Mouse (Mus musculus): ENCODE data around the gene Acads. TPM values are rescaled to one million over a fixed set of nuclear protein-coding genes. Genes with fewer than 3 reads are reported as not detected.

The Acads gene
- polyA plus RNA-seq, 1 experiment from 2014 or later = 16.0 TPM

- WGBS = 93% methylated on average over 3 of the region's 3 CpGs
- ATAC-seq (replicated peaks) = no peak
- H3K4me2 ChIP-seq = no peak overlapping the region
- no peaks in the 10 kb centered on the region for H3K9me3 ChIP-seq
- no peaks in the 10 kb centered on the region for H3K4me1 ChIP-seq
- no peaks in the 10 kb centered on the region for H3K27me3 ChIP-seq (replicated peaks)
- no peak overlapping the region for H3K27ac ChIP-seq
- peaks cover 38% of the 10 kb centered on the region for H3K36me3 ChIP-seq (replicated peaks)
- no peak overlapping the region for H3K4me3 ChIP-seq
- H3K9ac ChIP-seq = no peak overlapping the region
These were observed 28.2 kb upstream of the Acads start for GRCm38 (mm10) chr5:115147388-115147787.

DNA sequence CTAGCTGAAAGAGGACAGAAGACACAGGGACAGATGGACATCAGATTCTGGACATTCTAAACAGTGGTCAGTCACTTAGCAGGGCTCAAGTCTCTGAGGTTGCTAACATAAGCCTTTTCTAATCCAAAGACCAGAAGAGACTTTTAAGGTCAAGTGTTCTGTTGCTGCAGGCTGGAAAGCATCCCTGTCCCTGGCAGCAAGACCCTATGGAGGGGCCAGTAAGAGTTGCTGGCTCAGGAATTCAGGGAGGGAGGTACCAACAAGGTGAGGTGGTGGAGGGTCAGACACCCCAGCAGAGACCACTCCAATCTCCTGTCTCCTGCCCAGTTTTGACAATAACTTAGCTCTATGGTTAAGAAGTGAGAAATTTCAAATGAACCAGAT lies 27.6 kb upstream of the Acads start:
- H3K27me3 ChIP-seq (replicated peaks) = no peaks in the 10 kb centered on the region
- no peaks in the 10 kb centered on the region for H3K9me3 ChIP-seq
- peaks cover 38% of the 10 kb centered on the region for H3K36me3 ChIP-seq (replicated peaks)
- H3K4me2 ChIP-seq = no peak overlapping the region
- H3K27ac ChIP-seq = no peak overlapping the region
- H3K9ac ChIP-seq = no peak overlapping the region
- no peak overlapping the region for H3K4me3 ChIP-seq
- H3K4me1 ChIP-seq = no peaks in the 10 kb centered on the region
- no peak for ATAC-seq (replicated peaks)

GRCm38 (mm10) chr5:115145976-115146746 lies 27.0 kb upstream of the Acads start:
- H3K27me3 ChIP-seq (replicated peaks) = no peaks in the 10 kb centered on the region
- H3K4me1 ChIP-seq = no peaks in the 10 kb centered on the region
- H3K4me3 ChIP-seq = no peak overlapping the region
- H3K9ac ChIP-seq = no peak overlapping the region
- no peak for ATAC-seq (replicated peaks)
- no peak overlapping the region for H3K4me2 ChIP-seq
- H3K9me3 ChIP-seq = no peaks in the 10 kb centered on the region
- H3K36me3 ChIP-seq (replicated peaks) = peaks cover 38% of the 10 kb centered on the region
- no peak overlapping the region for H3K27ac ChIP-seq
- WGBS = 93% methylated on average over 6 of the region's 6 CpGs

GRCm38 (mm10) chr5:115145253-115145968 lies 26.3 kb upstream of the Acads start:
- Histone ChIP-seq H3K4me2 (no peak overlapping the region), H3K4me1 (no peaks in the 10 kb centered on the region), H3K36me3 (replicated peaks) (peaks cover 36% of the 10 kb centered on the region), H3K27ac (no peak overlapping the region), H3K27me3 (replicated peaks) (no peaks in the 10 kb centered on the region), H3K9me3 (no peaks in the 10 kb centered on the region), H3K4me3 (no peak overlapping the region), H3K9ac (no peak overlapping the region)
- WGBS = 82% methylated on average over 11 of the region's 11 CpGs
- no peak for ATAC-seq (replicated peaks)

- Histone ChIP-seq H3K36me3 (replicated peaks) (peaks cover 27% of the 10 kb centered on the region), H3K9ac (no peak overlapping the region), H3K4me3 (no peak overlapping the region), H3K27ac (no peak overlapping the region), H3K9me3 (no peaks in the 10 kb centered on the region), H3K4me1 (no peaks in the 10 kb centered on the region), H3K4me2 (no peak overlapping the region), H3K27me3 (replicated peaks) (no peaks in the 10 kb centered on the region)
- WGBS = 74% methylated on average over 6 of the region's 6 CpGs
- ATAC-seq (replicated peaks) = no peak
These were observed 25.3 kb upstream of the Acads start for GRCm38 (mm10) chr5:115144471-115144870.

GRCm38 (mm10) chr5:115143552-115143951 lies 24.4 kb upstream of the Acads start:
- H3K27me3 ChIP-seq (replicated peaks) = no peaks in the 10 kb centered on the region
- peaks cover 23% of the 10 kb centered on the region; the same call in 1 of the 2 replicates for H3K36me3 ChIP-seq (replicated peaks)
- no peak overlapping the region for H3K27ac ChIP-seq
- no peak for ATAC-seq (replicated peaks)
- H3K4me1 ChIP-seq = no peaks in the 10 kb centered on the region
- no peak overlapping the region for H3K4me3 ChIP-seq
- 70% methylated on average over 10 of the region's 10 CpGs for WGBS
- no peaks in the 10 kb centered on the region for H3K9me3 ChIP-seq
- no peak overlapping the region for H3K4me2 ChIP-seq
- no peak overlapping the region for H3K9ac ChIP-seq

- no peak overlapping the region for H3K27ac ChIP-seq
- no peaks in the 10 kb centered on the region for H3K9me3 ChIP-seq
- H3K36me3 ChIP-seq (replicated peaks) = peaks cover 14% of the 10 kb centered on the region; the same call in 1 of the 2 replicates
- ATAC-seq (replicated peaks) = no peak
- 89% methylated on average over 9 of the region's 9 CpGs for WGBS
- no peak overlapping the region for H3K4me3 ChIP-seq
- H3K4me2 ChIP-seq = no peak overlapping the region
- no peaks in the 10 kb centered on the region for H3K4me1 ChIP-seq
- H3K9ac ChIP-seq = no peak overlapping the region
- H3K27me3 ChIP-seq (replicated peaks) = no peaks in the 10 kb centered on the region
These were observed 23.1 kb upstream of the Acads start for GRCm38 (mm10) chr5:115142166-115142697.

DNA sequence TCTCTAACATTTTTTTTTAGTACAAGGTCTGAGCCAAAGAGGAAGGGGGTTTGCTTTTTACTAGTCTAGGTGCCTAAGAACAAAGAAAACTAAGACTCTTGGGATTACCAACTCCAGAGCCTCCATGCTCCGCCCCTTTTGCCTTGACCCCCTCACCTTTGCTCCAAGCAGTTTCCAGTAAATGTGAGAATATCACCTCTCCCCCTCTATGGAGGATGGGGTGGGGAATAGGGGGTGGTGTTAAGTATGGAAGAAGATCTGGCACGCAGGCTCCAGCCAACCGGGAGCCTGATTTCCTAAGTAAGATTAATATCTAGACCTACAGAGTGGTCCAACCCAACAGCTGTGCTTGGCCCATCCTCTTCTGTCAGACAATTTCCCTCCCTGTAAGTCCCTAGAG lies 21.6 kb upstream of the Acads start:
- ATAC-seq (replicated peaks) = no peak
- no peaks in the 10 kb centered on the region for H3K4me1 ChIP-seq
- H3K4me2 ChIP-seq = no peak overlapping the region
- H3K9ac ChIP-seq = no peak overlapping the region
- H3K9me3 ChIP-seq = no peaks in the 10 kb centered on the region
- WGBS = 81% methylated on average over 3 of the region's 3 CpGs
- H3K4me3 ChIP-seq = no peak overlapping the region
- no peak overlapping the region for H3K27ac ChIP-seq
- no peaks in the 10 kb centered on the region for H3K27me3 ChIP-seq (replicated peaks)
- 0 out of 2 replicates have a peak, but pooled peaks cover 2% of the 10 kb centered on the region for H3K36me3 ChIP-seq (replicated peaks)

- no peak overlapping the region for H3K27ac ChIP-seq
- no peak overlapping the region for H3K9ac ChIP-seq
- H3K4me2 ChIP-seq = no peak overlapping the region
- ATAC-seq (replicated peaks) = no peak
- no peak overlapping the region for H3K4me3 ChIP-seq
- H3K4me1 ChIP-seq = peaks cover 1% of the 10 kb centered on the region
- WGBS = 84% methylated on average over 4 of the region's 4 CpGs
- no peaks in the 10 kb centered on the region for H3K9me3 ChIP-seq
- no peaks in the 10 kb centered on the region for H3K36me3 ChIP-seq (replicated peaks)
- H3K27me3 ChIP-seq (replicated peaks) = no peaks in the 10 kb centered on the region
These were observed 20.0 kb upstream of the Acads start for GRCm38 (mm10) chr5:115139124-115139523.

- H3K9ac ChIP-seq = peak within 1 kb of the TSS; percentile 90
- no peaks in the 10 kb centered on the region; the same call in 1 of the 2 replicates for H3K36me3 ChIP-seq (replicated peaks)
- peaks cover 21% of the 10 kb centered on the region for H3K4me1 ChIP-seq
- H3K4me2 ChIP-seq = peak within 1 kb of the TSS; percentile 92
- ATAC-seq (replicated peaks) = peak; percentile 94
- H3K27me3 ChIP-seq (replicated peaks) = no peaks in the 10 kb centered on the region
- WGBS = under 1% methylated on average over 70 of the region's 81 CpGs
- peak within 1 kb of the TSS; percentile 68 for H3K27ac ChIP-seq
- H3K9me3 ChIP-seq = no peaks in the 10 kb centered on the region
- H3K4me3 ChIP-seq = peak within 1 kb of the TSS; percentile 93
These were observed 15.4 kb upstream of the Acads start, which contains the start of gene Unc119b for GRCm38 (mm10) chr5:115134234-115135165. Gene Unc119b (minus strand): TSS chr5:115134975.

GRCm38 (mm10) chr5:115133358-115134066 lies 14.4 kb upstream of the Acads start:
- peak overlapping the region; percentile 25; the same call in 1 of the 2 replicates for H3K9ac ChIP-seq
- peak overlapping the region; percentile 93 for H3K4me3 ChIP-seq
- no peaks in the 10 kb centered on the region for H3K27me3 ChIP-seq (replicated peaks)
- WGBS = 62% methylated on average over 6 of the region's 6 CpGs
- no peak overlapping the region for H3K27ac ChIP-seq
- no peaks in the 10 kb centered on the region for H3K9me3 ChIP-seq
- H3K36me3 ChIP-seq (replicated peaks) = no peaks in the 10 kb centered on the region; the same call in 1 of the 2 replicates
- peaks cover 21% of the 10 kb centered on the region for H3K4me1 ChIP-seq
- H3K4me2 ChIP-seq = peak overlapping the region; percentile 92
- no peak for ATAC-seq (replicated peaks)
